Mouse (Mus musculus) hindbrain, embryonic 14.5 days (tissue): ENCODE measurements around the gene Ipo8. TPM values are rescaled to one million over a fixed set of nuclear protein-coding genes. Genes with fewer than 3 reads are reported as not detected.

ENCODE experiments used
- ATAC-seq: fragments of 200-750 bp; cut with Nextera tagmentation; 2 replicates; pipeline ENCODE4 v1.8.0; 2017; ENCODE audit warnings: moderate number of reproducible peaks, mild to moderate bottlenecking, moderate TSS enrichment, moderate library complexity; ENCODE audit not compliant: low FRiP score
- DNase-seq: peaks from one replicate; pipeline ENCODE4 v3.0.0-alpha.2; 2015; ENCODE audit warnings: low spot score
- H3K27ac ChIP-seq: fragments of 300-500 bp; sonication (generic); 2 replicates; pipeline ENCODE4 v1.5.1; 2014; ENCODE audit warnings: mild to moderate bottlenecking, moderate library complexity
- H3K27me3 ChIP-seq: fragments of 300-500 bp; sonication (generic); 2 replicates; pipeline ENCODE4 v1.6.1; 2014; ENCODE audit warnings: mild to moderate bottlenecking, low read length, mixed read lengths; ENCODE audit not compliant: control insufficient read depth, insufficient read depth
- H3K36me3 ChIP-seq: fragments of 300-500 bp; sonication (generic); replicated peaks from 2 replicates; pipeline ENCODE4 v1.6.1; 2014; ENCODE audit not compliant: control insufficient read depth, insufficient read depth
- H3K4me1 ChIP-seq: fragments of 300-500 bp; sonication (generic); replicated peaks from 2 replicates; pipeline ENCODE4 v1.6.1; 2014; ENCODE audit warnings: antibody characterized with exemption, low read length, mixed read lengths; ENCODE audit not compliant: control insufficient read depth, insufficient read depth
- H3K4me2 ChIP-seq: fragments of 300-500 bp; sonication (generic); replicated peaks from 2 replicates; pipeline ENCODE4 v1.6.1; 2014; ENCODE audit warnings: mild to moderate bottlenecking, moderate library complexity
- H3K4me3 ChIP-seq: fragments of 300-500 bp; sonication (generic); replicated peaks from 2 replicates; pipeline ENCODE4 v1.5.1; 2014; ENCODE audit warnings: mild to moderate bottlenecking, low read length
- H3K9ac ChIP-seq: fragments of 300-500 bp; sonication (generic); 2 replicates; pipeline ENCODE4 v1.6.1; 2014
- H3K9me3 ChIP-seq: fragments of 300-500 bp; sonication (generic); 2 replicates; pipeline ENCODE4 v1.6.1; 2016; ENCODE audit warnings: low read length; ENCODE audit not compliant: control insufficient read depth
- WGBS: fragments of 180-500 bp; shearing (Covaris S2); extraction: QIAGEN DNeasy Blood & Tissue Kit; methylation state at CpG from one replicate; pipeline ENCODE4 v1.1.7; 2014; 5-methylcytosine and 5-hydroxymethylcytosine counted together
- polyA plus RNA-seq: library from polyadenylated mRNA; unstranded; fragments of >200 nt; fragmentation: Nextera tagmentation; extraction: Ambion mirVana; gene quantifications from 2 replicates; pipeline ENCODE4 v1.2.1, GENCODE M21; 2014

Ipo8 gene
- polyA plus RNA-seq, 1 experiment from 2014 or later, result 15.5 TPM

DNA sequence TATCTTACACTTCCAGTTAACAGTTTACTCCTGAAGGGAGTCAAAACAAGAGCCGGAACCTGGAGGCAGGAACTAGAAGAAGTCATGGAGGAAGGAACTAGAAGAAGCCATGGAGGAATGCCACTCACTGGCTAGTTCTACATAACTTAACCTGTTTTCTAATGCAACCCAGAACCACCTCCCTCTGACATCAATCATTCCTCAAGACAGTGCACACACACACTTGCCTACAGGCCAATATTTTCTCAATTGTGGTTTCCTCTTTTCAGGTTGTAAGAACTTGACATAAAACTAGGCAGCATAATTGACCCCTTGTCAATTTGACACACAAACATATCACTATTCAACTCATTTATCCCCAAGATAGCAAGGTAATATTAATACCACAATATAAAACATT lies 98.3 kb downstream of the Ipo8 start:
- Histone ChIP-seq H3K4me3 (no peak overlapping the region), H3K27ac (no peak overlapping the region), H3K36me3 (no peaks in the 10 kb centered on the region), H3K9me3 (no peaks in the 10 kb centered on the region), H3K4me1 (no peaks in the 10 kb centered on the region), H3K4me2 (no peak overlapping the region), H3K27me3 (no peaks in the 10 kb centered on the region), H3K9ac (no peak overlapping the region)
- 96% methylated on average over 1 of the region's 1 CpGs for WGBS
- DNase-seq (no peak), ATAC-seq (no peak)

DNA sequence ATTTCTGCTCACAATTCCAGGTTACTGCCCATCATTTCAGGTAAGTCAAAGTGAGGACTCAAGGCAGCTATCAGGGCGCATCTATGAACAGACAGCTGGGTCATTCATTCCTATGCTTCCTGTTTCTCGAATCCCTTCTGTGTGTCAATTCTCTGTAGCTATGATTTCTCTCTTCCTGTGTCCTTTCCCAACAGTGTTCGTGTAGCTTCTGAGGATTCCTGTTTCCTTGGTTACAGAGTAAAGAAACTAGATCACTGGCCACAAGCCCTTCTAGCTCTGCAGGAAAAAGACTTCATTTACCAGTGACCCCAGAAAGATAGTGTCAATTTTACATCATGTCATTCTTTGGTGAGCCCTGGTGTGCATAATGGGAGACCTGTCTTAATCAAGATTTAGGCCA lies 102.7 kb downstream of the Ipo8 start:
- Histone ChIP-seq H3K4me3 (no peak overlapping the region), H3K9ac (no peak overlapping the region), H3K36me3 (no peaks in the 10 kb centered on the region), H3K27ac (peak overlapping the region; percentile 46; the same call in 1 of the 2 replicates), H3K4me2 (no peak overlapping the region), H3K9me3 (no peaks in the 10 kb centered on the region), H3K4me1 (no peaks in the 10 kb centered on the region), H3K27me3 (no peaks in the 10 kb centered on the region)
- 66% methylated on average over 3 of the region's 3 CpGs for WGBS
- ATAC-seq (no peak), DNase-seq (no peak)

DNA sequence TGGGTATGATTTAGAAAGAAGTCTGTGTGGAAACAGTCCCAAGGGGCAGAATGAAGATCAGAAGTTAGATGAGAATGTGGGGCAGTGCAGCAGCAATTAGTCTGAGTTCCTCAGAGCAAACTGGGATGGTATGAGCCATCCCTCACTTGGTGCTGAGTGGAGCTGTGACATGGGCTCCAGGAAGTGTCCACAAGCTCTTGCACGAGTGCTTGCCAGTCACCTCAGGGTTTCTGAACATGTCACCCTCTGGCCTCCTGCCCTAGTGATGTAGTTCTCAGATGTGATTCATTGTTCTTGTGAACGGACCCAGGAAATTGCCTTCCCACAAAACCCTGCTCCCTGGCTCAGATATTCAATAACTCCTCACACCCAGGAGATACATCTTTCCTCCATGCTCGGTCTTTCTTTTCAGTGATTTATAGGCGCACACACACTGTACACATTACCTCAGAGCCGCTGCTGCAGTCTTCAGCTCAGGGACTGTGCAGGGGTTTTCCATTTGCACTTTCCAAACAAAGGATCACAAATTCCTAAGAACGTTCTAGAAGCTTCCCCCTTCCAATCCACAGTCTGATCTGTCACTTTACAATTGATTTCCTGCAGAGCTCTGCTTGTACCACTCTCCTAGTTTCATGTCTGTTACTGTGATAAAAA lies 103.3 kb downstream of the Ipo8 start:
- no peaks in the 10 kb centered on the region for H3K4me1 ChIP-seq
- H3K36me3 ChIP-seq, result no peaks in the 10 kb centered on the region
- no peaks in the 10 kb centered on the region for H3K27me3 ChIP-seq
- H3K4me3 ChIP-seq, result no peak overlapping the region
- ATAC-seq, result no peak
- DNase-seq, result no peak
- 55% methylated on average over 6 of the region's 6 CpGs for WGBS
- no peak overlapping the region for H3K4me2 ChIP-seq
- H3K9ac ChIP-seq, result no peak overlapping the region
- no peaks in the 10 kb centered on the region for H3K9me3 ChIP-seq
- peak overlapping the region; percentile 46; the same call in 1 of the 2 replicates for H3K27ac ChIP-seq

DNA sequence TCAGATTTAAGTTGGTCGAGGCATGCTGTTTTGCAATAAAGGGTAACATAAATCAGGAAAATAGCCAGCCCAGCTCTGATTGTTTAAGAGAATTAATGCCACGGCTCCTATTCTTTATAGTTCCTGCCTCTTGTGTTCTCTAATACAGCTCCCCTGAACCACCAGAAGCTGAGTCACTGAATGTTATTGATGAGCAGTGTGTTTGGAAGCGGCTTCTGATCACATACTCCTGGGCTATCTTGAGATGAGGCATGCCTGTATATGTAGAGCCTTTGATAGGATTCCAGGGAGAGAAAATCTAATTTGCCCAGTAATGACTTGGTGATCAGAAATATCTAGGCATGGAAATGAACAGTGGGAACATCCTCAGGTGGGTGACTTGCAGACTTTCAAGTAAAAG lies 106.8 kb downstream of the Ipo8 start:
- ATAC-seq, result no peak
- Histone ChIP-seq H3K4me1 (no peaks in the 10 kb centered on the region), H3K36me3 (no peaks in the 10 kb centered on the region), H3K9me3 (no peaks in the 10 kb centered on the region), H3K4me3 (no peak overlapping the region), H3K9ac (no peak overlapping the region), H3K27ac (no peak overlapping the region), H3K4me2 (no peak overlapping the region), H3K27me3 (no peaks in the 10 kb centered on the region)
- WGBS, result 49% methylated on average over 3 of the region's 3 CpGs
- DNase-seq, result no peak

Other genes starting within 250 kb of the Ipo8 start
- 5.0 and 8.8 TPM in 2 replicates for gene Caprin2, start 64.8 kb upstream of the Ipo8 start, polyA plus RNA-seq
- gene Sinhcaf, start 115.0 kb upstream of the Ipo8 start, polyA plus RNA-seq, result 45.6 and 48.1 TPM in 2 replicates